Mouse (Mus musculus) hindbrain, embryonic 11.5 days (tissue): ENCODE measurements around the gene Pcyox1. TPM values are rescaled to one million over a fixed set of nuclear protein-coding genes. Genes with fewer than 3 reads are reported as not detected.

Experiments used
- ATAC-seq: fragments of 200-750 bp; cut with Nextera tagmentation; 2 replicates; pipeline ENCODE4 v1.8.0; 2017; ENCODE audit warnings: mild to moderate bottlenecking, moderate TSS enrichment, moderate library complexity; ENCODE audit not compliant: low FRiP score
- DNase-seq: peaks from one replicate; pipeline ENCODE4 v3.0.0-alpha.2; 2015; ENCODE audit warnings: low spot score
- H3K27ac ChIP-seq: fragments of 300-500 bp; sonication (generic); 2 replicates; pipeline ENCODE4 v1.5.1; 2014; ENCODE audit warnings: mild to moderate bottlenecking, low read depth, low read length
- H3K27me3 ChIP-seq: fragments of 300-500 bp; sonication (generic); 2 replicates; pipeline ENCODE4 v1.6.1; 2014; ENCODE audit warnings: mild to moderate bottlenecking, low read length, moderate library complexity, mixed read lengths; ENCODE audit not compliant: control insufficient read depth, insufficient read depth
- H3K36me3 ChIP-seq: fragments of 300-500 bp; sonication (generic); 2 replicates; pipeline ENCODE4 v1.6.1; 2014; ENCODE audit warnings: mild to moderate bottlenecking, low read length, moderate library complexity, mixed read lengths; ENCODE audit not compliant: control insufficient read depth, insufficient read depth
- H3K4me1 ChIP-seq: fragments of 300-500 bp; sonication (generic); replicated peaks from 2 replicates; pipeline ENCODE4 v1.6.1; 2014; ENCODE audit warnings: low read length, mixed read lengths; ENCODE audit not compliant: control insufficient read depth, insufficient read depth
- H3K4me2 ChIP-seq: fragments of 300-500 bp; sonication (generic); replicated peaks from 2 replicates; pipeline ENCODE4 v1.6.1; 2014; ENCODE audit warnings: mild to moderate bottlenecking, low read depth, low read length
- H3K4me3 ChIP-seq: fragments of 300-500 bp; sonication (generic); 2 replicates; pipeline ENCODE4 v1.5.1; 2014; ENCODE audit warnings: low read depth, low read length
- H3K9ac ChIP-seq: fragments of 300-500 bp; sonication (generic); 2 replicates; pipeline ENCODE4 v1.6.1; 2014; ENCODE audit warnings: low read depth, low read length
- H3K9me3 ChIP-seq: fragments of 300-500 bp; sonication (generic); 2 replicates; pipeline ENCODE4 v1.6.1; 2016; ENCODE audit warnings: low read length; ENCODE audit not compliant: control insufficient read depth
- WGBS: fragments of 180-500 bp; shearing (Covaris S2); extraction: QIAGEN DNeasy Blood & Tissue Kit; methylation state at CpG from one replicate; pipeline ENCODE4 v1.1.7; 2014; 5-methylcytosine and 5-hydroxymethylcytosine counted together
- polyA plus RNA-seq: library from polyadenylated mRNA; unstranded; fragments of >200 nt; fragmentation: Nextera tagmentation; extraction: Ambion mirVana; gene quantifications from 2 replicates; pipeline ENCODE4 v1.2.1, GENCODE M21; 2014

The Pcyox1 gene
- polyA plus RNA-seq, 1 experiment from 2014 or later, result 107 TPM

GRCm38 (mm10) chr6:86378341-86378740 is 18.6 kb downstream of the Pcyox1 start:
- no peak overlapping the region for H3K4me3 ChIP-seq
- 92% methylated on average over 3 of the region's 3 CpGs for WGBS
- peaks cover 8% of the 10 kb centered on the region; the same call in 1 of the 2 replicates for H3K36me3 ChIP-seq
- no peak overlapping the region for H3K27ac ChIP-seq
- no peak overlapping the region for H3K9ac ChIP-seq
- H3K4me2 ChIP-seq, result no peak overlapping the region
- no peaks in the 10 kb centered on the region for H3K4me1 ChIP-seq
- no peaks in the 10 kb centered on the region for H3K9me3 ChIP-seq
- no peaks in the 10 kb centered on the region for H3K27me3 ChIP-seq
- ATAC-seq, result no peak
- DNase-seq, result no peak

- 95% methylated on average over 6 of the region's 6 CpGs for WGBS
- Histone ChIP-seq H3K27me3 (no peaks in the 10 kb centered on the region), H3K9ac (no peak overlapping the region), H3K27ac (no peak overlapping the region), H3K4me1 (0 out of 2 replicates have a peak, but pooled peaks cover 2% of the 10 kb centered on the region), H3K4me2 (no peak overlapping the region), H3K9me3 (no peaks in the 10 kb centered on the region), H3K4me3 (no peak overlapping the region), H3K36me3 (peaks cover 6% of the 10 kb centered on the region; the same call in 1 of the 2 replicates)
- ATAC-seq, result no peak
- no peak for DNase-seq
Observed at GRCm38 (mm10) chr6:86373556-86373955, 23.4 kb downstream of the Pcyox1 start.

- H3K4me1 ChIP-seq, result 0 out of 2 replicates have a peak, but pooled peaks cover 2% of the 10 kb centered on the region
- H3K9ac ChIP-seq, result peak overlapping the region; percentile 85
- no peak overlapping the region; the same call in 1 of the 2 replicates for H3K27ac ChIP-seq
- H3K4me2 ChIP-seq, result peak overlapping the region; percentile 78
- no peaks in the 10 kb centered on the region for H3K27me3 ChIP-seq
- ATAC-seq (no peak), DNase-seq (no peak)
- peak overlapping the region; percentile 89 for H3K4me3 ChIP-seq
- peaks cover under 1% of the 10 kb centered on the region; the same call in 1 of the 2 replicates for H3K36me3 ChIP-seq
- H3K9me3 ChIP-seq, result no peaks in the 10 kb centered on the region
- WGBS, result 5% methylated on average over 12 of the region's 12 CpGs
Observed at GRCm38 (mm10) chr6:86371950-86372516, 24.9 kb downstream of the Pcyox1 start.

- Histone ChIP-seq H3K4me3 (peak overlapping the region; percentile 89), H3K4me1 (0 out of 2 replicates have a peak, but pooled peaks cover 2% of the 10 kb centered on the region), H3K9me3 (no peaks in the 10 kb centered on the region), H3K4me2 (peak overlapping the region; percentile 78), H3K27me3 (no peaks in the 10 kb centered on the region), H3K36me3 (no peaks in the 10 kb centered on the region), H3K27ac (peak overlapping the region; percentile 87), H3K9ac (peak overlapping the region; percentile 85)
- DNase-seq (peak; percentile 97), ATAC-seq (peak; percentile 96)
- WGBS, result under 1% methylated on average over 50 of the region's 50 CpGs
Observed at GRCm38 (mm10) chr6:86371340-86371911, 25.5 kb downstream of the Pcyox1 start.

GRCm38 (mm10) chr6:86370764-86371339 is 26.1 kb downstream of the Pcyox1 start, which contains the start of gene Snrpg:
TSS of gene Snrpg (plus strand) at chr6:86371304.
- ATAC-seq (peak; percentile 15), DNase-seq (peak; percentile 55)
- H3K27me3 ChIP-seq, result no peaks in the 10 kb centered on the region
- peaks cover 2% of the 10 kb centered on the region; the same call in 1 of the 2 replicates for H3K4me1 ChIP-seq
- no peaks in the 10 kb centered on the region for H3K36me3 ChIP-seq
- H3K27ac ChIP-seq, result peak within 1 kb of the TSS; percentile 87
- H3K4me3 ChIP-seq, result peak within 1 kb of the TSS; percentile 89
- WGBS, result 20% methylated on average over 15 of the region's 15 CpGs
- H3K4me2 ChIP-seq, result peak within 1 kb of the TSS; percentile 78
- H3K9ac ChIP-seq, result peak within 1 kb of the TSS; percentile 85
- no peaks in the 10 kb centered on the region for H3K9me3 ChIP-seq

GRCm38 (mm10) chr6:86370093-86370713 is 26.8 kb downstream of the Pcyox1 start:
- peak overlapping the region; percentile 78 for H3K4me2 ChIP-seq
- ATAC-seq (no peak), DNase-seq (peak; percentile 23)
- peak overlapping the region; percentile 82 for H3K9ac ChIP-seq
- peaks cover 2% of the 10 kb centered on the region; the same call in 1 of the 2 replicates for H3K4me1 ChIP-seq
- 67% methylated on average over 3 of the region's 3 CpGs for WGBS
- H3K27ac ChIP-seq, result peak overlapping the region; percentile 87
- no peaks in the 10 kb centered on the region for H3K36me3 ChIP-seq
- H3K4me3 ChIP-seq, result peak overlapping the region; percentile 89; the same call in 1 of the 2 replicates
- H3K9me3 ChIP-seq, result no peaks in the 10 kb centered on the region
- no peaks in the 10 kb centered on the region for H3K27me3 ChIP-seq

GRCm38 (mm10) chr6:86368479-86368878 is 28.5 kb downstream of the Pcyox1 start:
- WGBS, result 92% methylated on average over 5 of the region's 5 CpGs
- no peak for DNase-seq
- Histone ChIP-seq H3K9ac (no peak overlapping the region), H3K27me3 (no peaks in the 10 kb centered on the region), H3K9me3 (no peaks in the 10 kb centered on the region), H3K4me3 (no peak overlapping the region), H3K36me3 (no peaks in the 10 kb centered on the region), H3K4me2 (no peak overlapping the region), H3K4me1 (peaks cover 2% of the 10 kb centered on the region; the same call in 1 of the 2 replicates), H3K27ac (no peak overlapping the region)
- ATAC-seq, result no peak

- Histone ChIP-seq H3K9me3 (no peaks in the 10 kb centered on the region), H3K4me3 (no peak overlapping the region; the same call in 1 of the 2 replicates), H3K27ac (no peak overlapping the region), H3K36me3 (no peaks in the 10 kb centered on the region), H3K27me3 (no peaks in the 10 kb centered on the region), H3K9ac (peak overlapping the region; percentile 90; the same call in 1 of the 2 replicates), H3K4me1 (no peaks in the 10 kb centered on the region; the same call in 1 of the 2 replicates), H3K4me2 (peak overlapping the region; percentile 87)
- WGBS, result 86% methylated on average over 2 of the region's 2 CpGs
- DNase-seq (no peak), ATAC-seq (no peak)
Observed at GRCm38 (mm10) chr6:86366853-86367249, 30.1 kb downstream of the Pcyox1 start.
